Mouse (Mus musculus) C2C12 (cell line): ENCODE results near the gene Tbc1d22a. TPM values are rescaled to one million over a fixed set of nuclear protein-coding genes. Genes with fewer than 3 reads are reported as not detected.
"Not testable (repeated sequence)": the region's sequence is repeated elsewhere in the genome, so short reads cannot be mapped to it uniquely, and the experiment has no call there.

Experiments
- H3K27me3 ChIP-seq: one replicate; pipeline ENCODE4 v1.6.1; 2011; ENCODE audit not compliant: control insufficient read depth, insufficient read depth, insufficient read length
- H3K36me3 ChIP-seq: one replicate; pipeline ENCODE4 v1.6.1; 2011; ENCODE audit not compliant: control insufficient read depth, insufficient read depth
- H3K4me3 ChIP-seq: one replicate; pipeline ENCODE4 v1.5.1; 2011; ENCODE audit warnings: mild to moderate bottlenecking, control low read depth; ENCODE audit not compliant: poor library complexity, insufficient read depth, severe bottlenecking
- H3K79me2 ChIP-seq: one replicate; pipeline ENCODE4 v1.6.1; 2011; ENCODE audit not compliant: control insufficient read depth, insufficient read depth
- H3K79me3 ChIP-seq: one replicate; pipeline ENCODE4 v1.6.1; 2011; ENCODE audit warnings: low read depth, control low read depth
- H3ac ChIP-seq: one replicate; pipeline ENCODE3; 2011; ENCODE audit warnings: low read depth; ENCODE audit not compliant: control insufficient read depth, insufficient read length
- CEBPB ChIP-seq: IDR thresholded peaks from one replicate; pipeline ENCODE4 v1.6.1; 2011; ENCODE audit warnings: low read depth, mild to moderate bottlenecking, control low read depth, moderate library complexity
- CTCF ChIP-seq: IDR thresholded peaks from one replicate; pipeline ENCODE4 v1.5.1; 2011; ENCODE audit not compliant: control insufficient read depth, insufficient read depth, insufficient read length
- FOSL1 ChIP-seq: IDR thresholded peaks from one replicate; pipeline ENCODE4 v1.8.0; 2011; ENCODE audit warnings: mild to moderate bottlenecking, low read length; ENCODE audit not compliant: poor library complexity, insufficient read depth, severe bottlenecking
- MAX ChIP-seq: IDR thresholded peaks from one replicate; pipeline ENCODE4 v1.6.1; 2011; ENCODE audit warnings: mild to moderate bottlenecking, control low read depth
- MYOD1 ChIP-seq: IDR thresholded peaks from one replicate; pipeline ENCODE4 v1.6.1; 2011; ENCODE audit warnings: low read depth; ENCODE audit not compliant: control insufficient read depth, insufficient read length
- MYOG ChIP-seq: IDR thresholded peaks from one replicate; pipeline ENCODE4 v1.6.1; 2011; ENCODE audit not compliant: control insufficient read depth, insufficient read length; ENCODE audit errors: extremely low read depth
- USF1 ChIP-seq: IDR thresholded peaks from one replicate; pipeline ENCODE4 v1.6.1; 2011; ENCODE audit warnings: low read depth, mild to moderate bottlenecking, control low read depth, moderate library complexity
- polyA plus RNA-seq: library from polyadenylated mRNA; unstranded; fragments of >200 nt; fragmentation: generic; extraction: Trizol; gene quantifications from one replicate; pipeline ENCODE4 v1.2.1, GENCODE M21; 2012; ENCODE audit warnings: missing spikeins

Gene Tbc1d22a
- polyA plus RNA-seq, 1 experiment = 19.7 TPM

DNA sequence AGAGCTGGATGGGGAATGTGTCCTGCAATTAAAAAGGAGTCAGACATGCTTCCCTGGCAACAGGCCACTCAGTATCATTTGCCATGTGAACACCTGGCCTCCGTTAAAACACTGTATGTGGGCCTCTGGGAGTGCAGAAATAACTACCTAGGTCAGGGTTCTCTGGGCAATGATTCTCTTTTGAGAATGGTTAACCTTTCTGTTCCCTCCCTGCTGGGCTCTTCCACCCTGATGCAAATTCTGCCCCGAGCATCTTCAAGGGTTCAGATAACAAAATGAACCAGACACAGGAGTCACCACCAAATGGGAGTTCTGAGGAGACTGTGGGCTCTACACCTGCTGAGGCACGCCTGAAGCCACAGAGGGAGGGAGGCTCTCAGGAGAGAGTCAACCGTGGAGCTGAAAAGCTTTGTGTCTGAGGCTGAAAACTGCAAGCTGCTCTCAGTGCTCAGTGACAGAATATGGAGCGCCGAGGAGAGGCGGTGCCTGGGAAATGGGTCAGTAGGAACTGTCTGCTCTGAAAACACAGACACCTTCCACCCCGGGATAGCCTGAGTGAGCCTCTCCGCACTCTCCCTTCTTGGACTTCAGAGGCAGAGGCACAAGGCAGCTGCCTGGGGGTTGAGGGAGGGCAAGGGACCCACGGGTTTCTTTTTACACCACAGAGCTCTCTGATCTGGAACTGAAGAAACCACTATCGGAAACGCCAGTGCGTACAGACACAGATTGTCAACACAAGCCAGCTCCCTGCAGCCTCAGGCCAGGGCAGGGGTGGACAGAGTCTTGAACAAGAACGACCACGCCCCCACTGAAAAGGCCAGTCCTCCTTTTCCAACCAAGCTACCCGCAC is 40.9 kb upstream of the Tbc1d22a start:
- H3K27me3 ChIP-seq = no peaks in the 10 kb centered on the region

DNA sequence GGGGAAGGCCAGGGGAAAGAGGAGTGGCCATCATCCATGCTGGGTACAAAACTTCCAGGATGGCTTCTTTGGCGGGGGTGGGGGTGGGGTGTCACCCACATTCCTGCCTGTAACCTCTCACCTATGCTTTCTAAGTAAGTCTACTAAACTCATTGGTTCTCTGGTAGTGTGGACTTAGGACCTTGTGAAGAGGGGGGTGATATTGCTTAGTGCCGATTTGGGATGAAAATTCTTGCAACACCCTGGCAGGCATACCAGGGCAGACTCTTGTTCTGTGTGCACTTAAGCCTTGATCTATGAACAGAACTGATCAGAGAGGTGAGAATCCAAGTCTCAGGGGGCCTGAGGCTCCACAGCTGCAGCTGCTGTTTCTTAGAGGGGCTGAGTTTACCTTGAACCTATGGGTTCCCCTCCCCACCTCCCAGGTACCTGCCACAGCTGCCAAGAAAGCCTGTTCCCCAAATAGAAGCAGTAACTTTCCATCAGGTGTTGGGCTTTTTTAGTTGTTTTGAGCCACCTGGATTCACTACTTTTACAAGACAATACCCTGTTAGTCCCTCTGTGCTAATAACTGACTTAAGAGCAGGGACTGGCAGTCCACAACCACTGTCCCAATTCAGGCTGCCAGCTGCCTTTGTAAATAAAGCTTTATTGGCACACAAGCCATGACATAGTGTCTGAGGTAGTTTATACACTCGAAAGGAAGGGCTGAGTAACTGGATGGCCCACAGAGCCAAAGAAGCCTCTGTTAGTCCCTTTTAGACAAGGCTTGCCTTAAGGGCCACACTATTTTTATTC is 38.8 kb upstream of the Tbc1d22a start:
- Histone ChIP-seq H3K79me2 (no peaks in the 10 kb centered on the region), H3K36me3 (no peaks in the 10 kb centered on the region), H3K27me3 (no peaks in the 10 kb centered on the region), H3K4me3 (no peak overlapping the region), H3ac (no peak overlapping the region), H3K79me3 (no peaks in the 10 kb centered on the region)
- TF ChIP-seq MYOG (no peak), MYOD1 (no peak), USF1 (no peak), MAX (no peak), CTCF (no peak), CEBPB (no peak), FOSL1 (no peak)

More for the DNA sequence above, 40.9 kb upstream of the Tbc1d22a start:
- no peaks in the 10 kb centered on the region for H3K79me3 ChIP-seq
- H3K36me3 ChIP-seq = no peaks in the 10 kb centered on the region
- H3K79me2 ChIP-seq = peaks cover 2% of the 10 kb centered on the region
- no peak for TF ChIP-seq MYOD1
- no peak for TF ChIP-seq CTCF
- TF ChIP-seq MYOG = no peak
- TF ChIP-seq USF1 = no peak
- TF ChIP-seq FOSL1 = no peak
- no peak for TF ChIP-seq MAX
- TF ChIP-seq CEBPB = no peak
- H3K4me3 ChIP-seq = no peak overlapping the region
- H3ac ChIP-seq = no peak overlapping the region

DNA sequence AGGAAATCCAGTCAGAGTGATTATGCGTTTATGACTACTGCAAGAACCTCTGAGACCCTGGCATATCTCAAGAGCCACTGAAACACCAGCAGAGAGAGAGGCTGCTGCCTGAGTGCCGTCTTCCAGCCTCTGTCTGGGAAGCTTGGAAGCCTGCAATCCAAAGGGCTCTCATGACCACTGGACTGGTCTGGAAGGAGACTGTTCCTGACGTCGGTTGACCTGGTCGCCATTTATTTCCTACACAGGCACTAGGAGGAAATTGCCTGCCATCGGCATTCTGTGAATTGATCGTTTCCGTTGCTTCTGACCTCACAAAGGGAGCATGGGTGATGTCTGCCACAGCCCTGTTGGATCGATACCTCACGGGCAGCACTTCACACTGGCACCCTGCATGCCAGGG is 38.1 kb upstream of the Tbc1d22a start:
- Histone ChIP-seq H3ac (no peak overlapping the region), H3K4me3 (no peak overlapping the region), H3K79me3 (no peaks in the 10 kb centered on the region), H3K36me3 (no peaks in the 10 kb centered on the region), H3K79me2 (no peaks in the 10 kb centered on the region), H3K27me3 (no peaks in the 10 kb centered on the region)
- TF ChIP-seq USF1 (no peak), MYOG (no peak), FOSL1 (no peak), MYOD1 (no peak), CTCF (no peak), MAX (no peak)

DNA sequence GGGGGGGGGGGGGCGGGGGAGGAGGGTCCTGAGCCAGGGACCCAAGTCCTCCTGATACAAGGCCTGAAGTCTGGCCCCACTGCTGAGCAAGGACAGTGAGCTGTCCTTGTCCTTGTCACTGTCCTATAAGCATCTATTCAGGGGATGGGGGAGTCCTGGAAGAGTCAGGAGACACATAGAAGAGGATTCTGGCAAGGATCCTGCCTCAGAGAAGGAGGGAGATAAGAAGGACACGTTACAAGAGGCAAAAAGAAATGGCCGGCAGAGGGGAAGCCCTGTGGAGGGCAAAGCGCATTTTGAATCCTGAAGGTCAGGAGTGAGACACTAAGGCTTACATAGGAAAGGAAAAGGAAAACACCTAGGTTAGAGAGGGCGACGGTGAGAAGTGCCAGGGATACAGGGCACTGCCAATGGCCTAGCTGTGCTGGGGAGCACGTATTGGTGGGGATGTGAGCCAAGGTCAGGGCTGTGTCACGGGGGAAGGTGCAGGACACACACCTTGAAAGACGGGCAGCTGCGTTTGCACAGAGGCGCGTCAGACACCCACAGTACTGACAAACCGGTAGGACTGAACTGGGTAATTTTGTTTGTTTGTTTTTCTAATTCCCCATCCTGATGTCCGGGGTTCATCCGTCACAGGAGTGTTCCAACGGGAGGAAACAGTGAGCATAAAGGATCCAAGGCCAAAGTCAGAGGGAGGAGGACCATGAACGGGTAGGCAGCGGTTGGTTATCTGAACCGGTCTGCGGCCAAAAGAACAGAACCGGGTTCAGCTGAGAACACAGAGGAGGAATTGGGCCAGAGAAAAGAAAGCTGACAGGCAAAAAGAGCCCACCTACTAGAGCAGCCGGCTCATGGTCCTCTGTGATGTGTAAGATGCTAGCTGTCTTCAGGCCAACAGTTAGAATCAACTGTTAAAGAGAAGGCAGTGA is 37.2 kb upstream of the Tbc1d22a start:
- Histone ChIP-seq H3K79me2 (no peaks in the 10 kb centered on the region), H3K79me3 (no peaks in the 10 kb centered on the region), H3K27me3 (no peaks in the 10 kb centered on the region), H3K4me3 (no peak overlapping the region), H3K36me3 (no peaks in the 10 kb centered on the region), H3ac (no peak overlapping the region)
- no peak for TF ChIP-seq CTCF
- TF ChIP-seq CEBPB = no peak
- no peak for TF ChIP-seq MYOG
- no peak for TF ChIP-seq MYOD1
- no peak for TF ChIP-seq FOSL1
- no peak for TF ChIP-seq USF1
- TF ChIP-seq MAX = no peak

DNA sequence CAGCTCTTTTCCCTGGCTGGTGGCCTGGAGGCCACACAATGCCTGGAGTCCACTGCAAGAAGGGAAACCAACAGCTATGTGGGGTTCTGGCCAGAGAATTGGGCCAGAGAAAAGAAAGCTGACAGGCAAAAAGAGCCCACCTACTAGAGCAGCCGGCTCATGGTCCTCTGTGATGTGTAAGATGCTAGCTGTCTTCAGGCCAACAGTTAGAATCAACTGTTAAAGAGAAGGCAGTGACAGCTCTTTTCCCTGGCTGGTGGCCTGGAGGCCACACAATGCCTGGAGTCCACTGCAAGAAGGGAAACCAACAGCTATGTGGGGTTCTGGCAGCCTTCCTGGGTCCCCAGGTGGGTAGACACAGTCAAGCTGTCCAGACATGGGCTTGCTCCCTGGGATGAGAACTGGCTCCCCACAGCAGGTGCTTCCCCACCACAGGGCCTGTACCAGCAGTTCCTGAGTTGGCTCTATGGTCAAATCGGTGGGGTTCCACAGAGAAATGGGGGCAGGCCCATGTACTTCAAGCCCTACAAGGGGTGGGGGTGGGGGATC is 36.5 kb upstream of the Tbc1d22a start:
- not testable (repeated sequence) for H3K79me2 ChIP-seq, H3K79me3 ChIP-seq, H3ac ChIP-seq, H3K27me3 ChIP-seq, H3K36me3 ChIP-seq, H3K4me3 ChIP-seq
